Mouse (Mus musculus): ENCODE measurements around the gene Catsperg1. TPM values are rescaled to one million over a fixed set of nuclear protein-coding genes. Genes with fewer than 3 reads are reported as not detected.
"Not testable (repeated sequence)": the region's sequence is repeated elsewhere in the genome, so short reads cannot be mapped to it uniquely, and the experiment has no call there.

Catsperg1 gene
- total and polyA plus RNA-seq, 2 experiments from 2014 or later, result 0.14 to 1.2 TPM

DNA sequence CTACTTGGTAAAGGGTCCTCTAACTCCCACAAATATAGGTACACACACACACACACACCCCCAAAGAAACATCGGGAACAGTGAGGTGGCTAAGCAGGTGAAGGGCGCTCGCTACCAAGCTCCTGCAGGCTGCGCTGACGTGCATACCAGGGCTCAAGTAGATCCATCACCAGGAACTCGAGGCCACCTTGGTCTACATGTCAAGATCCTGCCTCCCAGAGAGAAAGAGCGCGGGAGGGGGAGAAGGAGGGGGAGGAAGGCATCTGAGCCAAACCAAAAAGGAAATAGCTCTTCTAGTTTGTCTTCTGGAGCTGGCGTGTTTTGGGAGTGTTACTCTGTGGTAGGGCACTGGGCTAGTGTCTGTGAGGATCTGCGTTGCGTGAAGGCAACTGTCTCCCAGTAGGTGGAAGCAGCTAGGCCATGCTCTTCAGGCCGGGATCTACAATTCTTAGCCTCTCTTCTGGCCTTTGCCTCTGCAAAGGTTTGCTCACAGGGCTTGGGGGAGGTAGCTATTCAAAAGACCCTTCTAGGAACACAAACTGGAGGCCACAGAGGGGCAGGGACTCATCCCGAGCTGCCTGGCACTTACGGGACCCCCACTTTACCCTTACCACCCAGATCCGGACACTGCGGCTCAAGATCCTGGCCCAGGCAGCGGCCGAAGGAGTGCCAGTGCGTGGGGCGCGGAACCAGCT, 32.9 kb upstream of the Catsperg1 start:
- Histone ChIP-seq H3K9me3 (replicated peaks; ENCODE audit: control insufficient read depth, low read length) (no peaks in the 10 kb centered on the region), H3K4me1 (ENCODE audit: control insufficient read depth, insufficient read depth) (0 out of 2 replicates have a peak, but pooled peaks cover 4% of the 10 kb centered on the region), H3K36me3 (replicated peaks; ENCODE audit: control insufficient read depth, insufficient read depth, low read length) (peaks cover 27% of the 10 kb centered on the region), H3K27me3 (ENCODE audit: control insufficient read depth, insufficient read depth, low read length) (no peaks in the 10 kb centered on the region), H3K4me3 (ENCODE audit: low read depth, low read length) (no peak overlapping the region), H3K27ac (ENCODE audit: low read depth) (no peak overlapping the region), H3K9ac (replicated peaks; ENCODE audit: low read depth, low read length) (no peak overlapping the region), H3K4me2 (ENCODE audit: low read depth, low read length) (0 out of 2 replicates have a peak overlapping the region, but pooled peaks have one; percentile 69)
- 85% methylated on average over 21 of the region's 21 CpGs for WGBS
- ATAC-seq (ENCODE audit: insufficient read depth, low read depth) (no peak), DNase-seq (ENCODE audit: low spot score) (no peak)
- no peak for TF ChIP-seq CTCF (IDR thresholded peaks at IDR 0.05; ENCODE audit: low read depth)
- no peak for TF ChIP-seq EP300 (IDR thresholded peaks at IDR 0.05; ENCODE audit: low read depth)

DNA sequence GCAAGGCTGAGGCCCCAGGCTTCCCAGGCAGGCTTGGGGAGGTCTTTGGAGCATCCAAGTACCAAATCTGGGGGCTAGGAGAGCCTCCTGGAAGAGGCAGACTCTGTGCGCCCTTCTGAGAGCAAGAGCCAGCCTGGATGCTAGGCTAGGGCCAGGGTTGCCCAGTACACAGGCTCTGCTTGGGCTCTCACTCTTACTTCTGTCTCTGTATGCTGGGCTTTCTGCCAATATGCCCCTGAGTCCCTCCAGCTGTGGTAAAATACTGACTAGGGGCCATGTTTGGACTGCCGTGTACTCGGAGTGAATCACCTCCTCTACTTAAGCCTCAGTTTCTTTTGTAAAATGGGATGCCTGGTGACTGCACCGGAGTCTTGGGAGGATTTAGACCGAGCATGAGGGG, 32.2 kb upstream of the Catsperg1 start:
- no peaks in the 10 kb centered on the region for H3K27me3 ChIP-seq (ENCODE audit: control insufficient read depth, insufficient read depth, low read length)
- DNase-seq (ENCODE audit: low spot score), result no peak
- no peaks in the 10 kb centered on the region for H3K9me3 ChIP-seq (replicated peaks; ENCODE audit: control insufficient read depth, low read length)
- WGBS, result 72% methylated on average over 5 of the region's 5 CpGs
- no peak overlapping the region for H3K9ac ChIP-seq (replicated peaks; ENCODE audit: low read depth, low read length)
- H3K4me2 ChIP-seq (ENCODE audit: low read depth, low read length), result no peak overlapping the region
- TF ChIP-seq EP300 (IDR thresholded peaks at IDR 0.05; ENCODE audit: low read depth), result no peak
- TF ChIP-seq CTCF (IDR thresholded peaks at IDR 0.05; ENCODE audit: low read depth), result no peak
- H3K36me3 ChIP-seq (replicated peaks; ENCODE audit: control insufficient read depth, insufficient read depth, low read length), result peaks cover 27% of the 10 kb centered on the region
- ATAC-seq (ENCODE audit: insufficient read depth, low read depth), result no peak
- H3K4me3 ChIP-seq (ENCODE audit: low read depth, low read length), result no peak overlapping the region
- 0 out of 2 replicates have a peak, but pooled peaks cover 4% of the 10 kb centered on the region for H3K4me1 ChIP-seq (ENCODE audit: control insufficient read depth, insufficient read depth)
- no peak overlapping the region for H3K27ac ChIP-seq (ENCODE audit: low read depth)

DNA sequence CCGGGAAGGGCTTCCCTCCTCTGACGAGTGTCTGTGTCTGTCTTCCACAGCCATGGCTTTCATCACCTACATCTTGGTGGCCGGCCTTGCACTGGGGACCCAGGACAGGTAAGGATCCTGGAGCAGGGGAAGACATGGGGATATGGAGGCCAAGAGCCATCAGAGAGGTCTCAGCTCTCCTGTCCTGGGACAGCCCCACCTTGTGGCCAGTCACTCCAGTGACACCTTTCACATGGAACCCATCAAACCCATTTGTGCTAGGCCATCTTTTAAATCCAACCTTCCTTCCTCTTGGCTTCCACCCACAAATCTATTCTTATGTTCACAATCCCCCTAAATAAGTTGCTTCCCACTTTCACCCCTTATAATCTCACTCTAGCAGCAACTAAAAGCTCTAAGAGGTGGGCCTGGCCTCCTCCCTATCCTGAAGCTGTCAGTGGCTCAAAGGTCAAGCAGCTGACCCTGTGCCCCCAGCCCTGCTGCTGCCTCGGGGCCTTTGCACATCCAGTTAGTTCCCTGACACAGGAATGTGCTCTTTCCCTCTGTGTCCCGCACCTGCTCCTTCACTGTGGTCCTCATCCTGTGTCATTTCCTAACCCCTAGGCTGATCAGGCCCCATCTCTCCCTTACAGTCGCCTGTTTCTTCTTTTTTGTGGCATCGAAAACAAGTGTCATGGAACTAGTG, 31.0 kb upstream of the Catsperg1 start:
- no peak for DNase-seq (ENCODE audit: low spot score)
- no peak for TF ChIP-seq EP300 (IDR thresholded peaks at IDR 0.05; ENCODE audit: low read depth)
- peak; percentile 55 for TF ChIP-seq CTCF (IDR thresholded peaks at IDR 0.05; ENCODE audit: low read depth)
- no peak overlapping the region for H3K4me2 ChIP-seq (ENCODE audit: low read depth, low read length)
- H3K9me3 ChIP-seq (replicated peaks; ENCODE audit: control insufficient read depth, low read length), result no peaks in the 10 kb centered on the region
- no peak for ATAC-seq (ENCODE audit: insufficient read depth, low read depth)
- H3K27ac ChIP-seq (ENCODE audit: low read depth), result no peak overlapping the region
- WGBS, result 76% methylated on average over 7 of the region's 7 CpGs
- no peaks in the 10 kb centered on the region for H3K27me3 ChIP-seq (ENCODE audit: control insufficient read depth, insufficient read depth, low read length)
- H3K9ac ChIP-seq (replicated peaks; ENCODE audit: low read depth, low read length), result no peak overlapping the region
- peaks cover 27% of the 10 kb centered on the region for H3K36me3 ChIP-seq (replicated peaks; ENCODE audit: control insufficient read depth, insufficient read depth, low read length)
- H3K4me1 ChIP-seq (ENCODE audit: control insufficient read depth, insufficient read depth), result 0 out of 2 replicates have a peak, but pooled peaks cover 4% of the 10 kb centered on the region
- H3K4me3 ChIP-seq (ENCODE audit: low read depth, low read length), result no peak overlapping the region

DNA sequence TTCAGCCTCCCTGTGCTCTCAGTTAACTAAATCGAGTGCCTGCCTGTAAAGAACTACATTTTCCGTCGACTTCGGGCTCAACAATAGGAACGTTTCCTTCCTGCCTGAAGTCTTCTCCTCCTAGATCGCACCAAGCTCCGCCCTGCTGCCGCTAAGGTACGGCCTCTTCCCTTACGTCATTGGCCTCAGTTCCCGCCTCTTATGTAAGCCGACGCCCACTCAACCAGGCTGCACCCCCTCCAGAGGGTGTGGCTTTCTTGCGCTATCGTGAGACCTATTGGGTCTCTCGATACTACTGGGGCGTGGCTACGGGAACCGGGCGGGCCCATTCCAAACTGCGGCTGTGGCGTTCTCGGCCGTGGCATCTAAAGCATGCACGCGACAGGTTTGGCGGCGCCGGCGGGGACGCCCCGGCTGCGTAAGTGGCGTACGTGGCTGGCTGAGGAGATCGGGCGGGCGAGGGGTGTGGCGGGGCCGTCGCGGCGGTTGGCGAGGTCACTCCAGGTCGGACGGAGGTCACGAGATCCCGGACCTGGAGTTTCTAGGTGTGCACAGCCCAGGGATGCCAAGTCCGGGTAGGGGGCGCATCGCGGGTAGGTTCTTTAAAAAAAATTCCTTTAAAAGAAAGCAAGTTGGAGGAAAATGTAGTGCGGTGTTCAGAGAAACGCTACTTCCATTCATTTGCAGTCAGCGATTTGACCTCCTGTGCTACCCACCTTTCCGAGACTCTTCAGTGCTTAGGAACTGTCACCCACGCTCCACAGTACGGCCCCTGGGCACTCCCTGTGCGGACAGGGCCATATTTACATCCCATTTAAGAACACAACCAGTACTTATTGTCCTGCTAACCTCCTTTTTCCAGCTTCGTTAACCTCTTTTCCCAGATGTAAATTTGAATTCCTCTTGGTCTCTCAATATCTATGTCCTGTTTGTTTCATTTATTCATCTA, 24.5 kb upstream of the Catsperg1 start, which contains the start of gene Yif1b:
TSS of gene Yif1b (plus strand) at position 311 of the 949 bp plus-strand sequence.
- Histone ChIP-seq H3K36me3 (replicated peaks; ENCODE audit: control insufficient read depth, insufficient read depth, low read length) (no peaks in the 10 kb centered on the region), H3K9me3 (replicated peaks; ENCODE audit: control insufficient read depth, low read length) (no peaks in the 10 kb centered on the region), H3K9ac (replicated peaks; ENCODE audit: low read depth, low read length) (peak within 1 kb of the TSS; percentile 50), H3K27ac (ENCODE audit: low read depth) (peak within 1 kb of the TSS; percentile 91), H3K4me2 (ENCODE audit: low read depth, low read length) (peak within 1 kb of the TSS; percentile 72), H3K4me3 (ENCODE audit: low read depth, low read length) (peak within 1 kb of the TSS; percentile 54), H3K4me1 (ENCODE audit: control insufficient read depth, insufficient read depth) (peaks cover 11% of the 10 kb centered on the region), H3K27me3 (ENCODE audit: control insufficient read depth, insufficient read depth, low read length) (no peaks in the 10 kb centered on the region)
- WGBS, result under 1% methylated on average over 60 of the region's 60 CpGs
- DNase-seq (ENCODE audit: low spot score) (peak; percentile 99), ATAC-seq (ENCODE audit: insufficient read depth, low read depth) (peak; percentile 95)
- TF ChIP-seq EP300 (IDR thresholded peaks at IDR 0.05; ENCODE audit: low read depth) (peak; percentile 98), CTCF (IDR thresholded peaks at IDR 0.05; ENCODE audit: low read depth) (0 out of 2 replicates have a peak, but pooled peaks have one; percentile 18)

DNA sequence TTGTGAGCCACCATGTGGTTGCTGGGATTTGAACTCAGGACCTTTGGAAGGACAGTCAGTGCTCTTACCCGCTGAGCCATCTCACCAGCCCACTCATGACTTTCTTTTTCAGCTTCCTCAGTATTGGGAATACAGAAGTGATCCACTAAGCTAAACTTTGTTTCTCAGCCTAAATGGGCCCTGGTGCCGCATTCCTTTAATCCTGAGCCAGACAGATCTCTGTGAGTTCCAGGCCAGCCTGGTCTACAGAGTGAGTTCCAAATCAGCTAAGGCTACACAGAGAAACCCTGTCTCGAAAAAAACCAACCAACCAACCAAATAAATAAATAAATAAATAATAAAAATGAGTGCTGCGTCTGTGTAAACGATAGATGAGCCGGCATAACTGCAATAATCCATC, 23.8 kb upstream of the Catsperg1 start:
- Histone ChIP-seq H3K4me3 (ENCODE audit: low read depth, low read length) (peak overlapping the region; percentile 26), H3K4me2 (ENCODE audit: low read depth, low read length) (peak overlapping the region; percentile 59), H3K4me1 (ENCODE audit: control insufficient read depth, insufficient read depth) (peaks cover 13% of the 10 kb centered on the region), H3K27ac (ENCODE audit: low read depth) (peak overlapping the region; percentile 91)
- not testable (repeated sequence) for H3K36me3 ChIP-seq (replicated peaks; ENCODE audit: control insufficient read depth, insufficient read depth, low read length); H3K9me3 ChIP-seq (replicated peaks; ENCODE audit: control insufficient read depth, low read length); H3K9ac ChIP-seq (replicated peaks; ENCODE audit: low read depth, low read length); DNase-seq (ENCODE audit: low spot score); ATAC-seq (ENCODE audit: insufficient read depth, low read depth); H3K27me3 ChIP-seq (ENCODE audit: control insufficient read depth, insufficient read depth, low read length)
- WGBS, result 28% methylated on average over 6 of the region's 6 CpGs

All from heart, postnatal 0 days (tissue).